Mouse (Mus musculus): ENCODE measurements around the gene Gm45902.

Gene Gm45902

GRCm38 (mm10) chr2:3499543-3499942, 13.0 kb downstream of the Gm45902 start:
- Histone ChIP-seq H3K36me3 (ENCODE audit: insufficient read depth, low read length) (peaks cover 93% of the 10 kb centered on the region), H3K4me1 (replicated peaks; ENCODE audit: low read depth, low read length) (peaks cover 17% of the 10 kb centered on the region), H3K4me3 (replicated peaks; ENCODE audit: low read length) (no peak overlapping the region), H3K27me3 (ENCODE audit: insufficient read depth, low read length) (no peaks in the 10 kb centered on the region), H3K9me3 (ENCODE audit: low read length) (no peaks in the 10 kb centered on the region)
- no peak for TF ChIP-seq POU5F1 (IDR thresholded peaks at IDR 0.05; ENCODE audit: borderline replicate concordance, low read length)
- TF ChIP-seq NANOG (IDR thresholded peaks at IDR 0.05; ENCODE audit: borderline replicate concordance, low read length), result no peak
- TF ChIP-seq CTCF (conservative IDR thresholded peaks at IDR 0.05; ENCODE audit: low read length), result no peak

- 0 out of 2 replicates have a peak, but pooled peaks cover under 1% of the 10 kb centered on the region for H3K4me1 ChIP-seq (replicated peaks; ENCODE audit: low read depth, low read length)
- TF ChIP-seq NANOG (IDR thresholded peaks at IDR 0.05; ENCODE audit: borderline replicate concordance, low read length) (no peak), CTCF (conservative IDR thresholded peaks at IDR 0.05; ENCODE audit: low read length) (no peak), POU5F1 (IDR thresholded peaks at IDR 0.05; ENCODE audit: borderline replicate concordance, low read length) (no peak)
- peaks cover 90% of the 10 kb centered on the region for H3K36me3 ChIP-seq (ENCODE audit: insufficient read depth, low read length)
- no peaks in the 10 kb centered on the region for H3K9me3 ChIP-seq (ENCODE audit: low read length)
- no peaks in the 10 kb centered on the region for H3K27me3 ChIP-seq (ENCODE audit: insufficient read depth, low read length)
- no peak overlapping the region for H3K4me3 ChIP-seq (replicated peaks; ENCODE audit: low read length)
Observed at GRCm38 (mm10) chr2:3493833-3494409, 18.7 kb downstream of the Gm45902 start.

GRCm38 (mm10) chr2:3489816-3490215, 22.8 kb downstream of the Gm45902 start:
- no peaks in the 10 kb centered on the region for H3K9me3 ChIP-seq (ENCODE audit: low read length)
- H3K36me3 ChIP-seq (ENCODE audit: insufficient read depth, low read length), result peaks cover 54% of the 10 kb centered on the region
- no peaks in the 10 kb centered on the region for H3K27me3 ChIP-seq (ENCODE audit: insufficient read depth, low read length)
- no peak for TF ChIP-seq CTCF (conservative IDR thresholded peaks at IDR 0.05; ENCODE audit: low read length)
- no peak for TF ChIP-seq NANOG (IDR thresholded peaks at IDR 0.05; ENCODE audit: borderline replicate concordance, low read length)
- TF ChIP-seq POU5F1 (IDR thresholded peaks at IDR 0.05; ENCODE audit: borderline replicate concordance, low read length), result no peak
- H3K4me1 ChIP-seq (replicated peaks; ENCODE audit: low read depth, low read length), result no peaks in the 10 kb centered on the region
- no peak overlapping the region for H3K4me3 ChIP-seq (replicated peaks; ENCODE audit: low read length)

GRCm38 (mm10) chr2:3480239-3480638, 32.4 kb downstream of the Gm45902 start:
- Histone ChIP-seq H3K36me3 (ENCODE audit: insufficient read depth, low read length) (peaks cover 4% of the 10 kb centered on the region; the same call in 1 of the 2 replicates), H3K4me3 (replicated peaks; ENCODE audit: low read length) (no peak overlapping the region), H3K27me3 (ENCODE audit: insufficient read depth, low read length) (peaks cover 9% of the 10 kb centered on the region), H3K9me3 (ENCODE audit: low read length) (peaks cover 4% of the 10 kb centered on the region; the same call in 1 of the 2 replicates), H3K4me1 (replicated peaks; ENCODE audit: low read depth, low read length) (peaks cover 8% of the 10 kb centered on the region)
- TF ChIP-seq POU5F1 (IDR thresholded peaks at IDR 0.05; ENCODE audit: borderline replicate concordance, low read length) (no peak), CTCF (conservative IDR thresholded peaks at IDR 0.05; ENCODE audit: low read length) (0 out of 2 replicates have a peak, but pooled peaks have one; percentile 6)

GRCm38 (mm10) chr2:3475746-3476251, 36.8 kb downstream of the Gm45902 start:
- TF ChIP-seq CTCF (conservative IDR thresholded peaks at IDR 0.05; ENCODE audit: low read length) (no peak), NANOG (IDR thresholded peaks at IDR 0.05; ENCODE audit: borderline replicate concordance, low read length) (no peak), POU5F1 (IDR thresholded peaks at IDR 0.05; ENCODE audit: borderline replicate concordance, low read length) (no peak)
- Histone ChIP-seq H3K27me3 (ENCODE audit: insufficient read depth, low read length) (peaks cover 9% of the 10 kb centered on the region), H3K36me3 (ENCODE audit: insufficient read depth, low read length) (peaks cover 15% of the 10 kb centered on the region), H3K4me1 (replicated peaks; ENCODE audit: low read depth, low read length) (peaks cover 21% of the 10 kb centered on the region), H3K4me3 (replicated peaks; ENCODE audit: low read length) (no peak overlapping the region), H3K9me3 (ENCODE audit: low read length) (peaks cover 4% of the 10 kb centered on the region; the same call in 1 of the 2 replicates)

GRCm38 (mm10) chr2:3474861-3475283, 37.7 kb downstream of the Gm45902 start, which contains the start of gene Suv39h2:
Suv39h2 (minus strand) TSS chr2:3475031.
- H3K36me3 ChIP-seq (ENCODE audit: insufficient read depth, low read length), result peaks cover 25% of the 10 kb centered on the region
- no peak for TF ChIP-seq POU5F1 (IDR thresholded peaks at IDR 0.05; ENCODE audit: borderline replicate concordance, low read length)
- H3K4me3 ChIP-seq (replicated peaks; ENCODE audit: low read length), result peak within 1 kb of the TSS; percentile 93
- peaks cover 9% of the 10 kb centered on the region for H3K27me3 ChIP-seq (ENCODE audit: insufficient read depth, low read length)
- peaks cover 4% of the 10 kb centered on the region; the same call in 1 of the 2 replicates for H3K9me3 ChIP-seq (ENCODE audit: low read length)
- H3K4me1 ChIP-seq (replicated peaks; ENCODE audit: low read depth, low read length), result peaks cover 21% of the 10 kb centered on the region

- TF ChIP-seq POU5F1 (IDR thresholded peaks at IDR 0.05; ENCODE audit: borderline replicate concordance, low read length) (no peak), NANOG (IDR thresholded peaks at IDR 0.05; ENCODE audit: borderline replicate concordance, low read length) (no peak), CTCF (conservative IDR thresholded peaks at IDR 0.05; ENCODE audit: low read length) (no peak)
- peaks cover 21% of the 10 kb centered on the region for H3K4me1 ChIP-seq (replicated peaks; ENCODE audit: low read depth, low read length)
- H3K27me3 ChIP-seq (ENCODE audit: insufficient read depth, low read length), result peaks cover 9% of the 10 kb centered on the region
- H3K36me3 ChIP-seq (ENCODE audit: insufficient read depth, low read length), result peaks cover 29% of the 10 kb centered on the region
- H3K4me3 ChIP-seq (replicated peaks; ENCODE audit: low read length), result peak overlapping the region; percentile 93
- H3K9me3 ChIP-seq (ENCODE audit: low read length), result peaks cover 2% of the 10 kb centered on the region; the same call in 1 of the 2 replicates
Observed at GRCm38 (mm10) chr2:3474361-3474805, 38.2 kb downstream of the Gm45902 start.

- peaks cover 21% of the 10 kb centered on the region for H3K4me1 ChIP-seq (replicated peaks; ENCODE audit: low read depth, low read length)
- peaks cover 9% of the 10 kb centered on the region for H3K27me3 ChIP-seq (ENCODE audit: insufficient read depth, low read length)
- no peak for TF ChIP-seq POU5F1 (IDR thresholded peaks at IDR 0.05; ENCODE audit: borderline replicate concordance, low read length)
- TF ChIP-seq NANOG (IDR thresholded peaks at IDR 0.05; ENCODE audit: borderline replicate concordance, low read length), result no peak
- no peak for TF ChIP-seq CTCF (conservative IDR thresholded peaks at IDR 0.05; ENCODE audit: low read length)
- H3K36me3 ChIP-seq (ENCODE audit: insufficient read depth, low read length), result peaks cover 32% of the 10 kb centered on the region
- no peaks in the 10 kb centered on the region for H3K9me3 ChIP-seq (ENCODE audit: low read length)
- peak overlapping the region; percentile 93 for H3K4me3 ChIP-seq (replicated peaks; ENCODE audit: low read length)
Observed at GRCm38 (mm10) chr2:3473891-3474290, 38.7 kb downstream of the Gm45902 start.
